Mouse (Mus musculus): ENCODE results near the gene Cldn7. TPM values are rescaled to one million over a fixed set of nuclear protein-coding genes. Genes with fewer than 3 reads are reported as not detected.
"Not testable (repeated sequence)": the region's sequence is repeated elsewhere in the genome, so short reads cannot be mapped to it uniquely, and the experiment has no call there.

Cldn7 gene
- total RNA-seq, 2 experiments from 2014 or later = not detected

- no peak for ATAC-seq (ENCODE audit: poor library complexity, severe bottlenecking)
These were observed 46.4 kb downstream of the Cldn7 start for GRCm38 (mm10) chr11:70010961-70011360.

- ATAC-seq (ENCODE audit: poor library complexity, severe bottlenecking) = no peak
These were observed 48.4 kb downstream of the Cldn7 start for GRCm38 (mm10) chr11:70012931-70013330.

GRCm38 (mm10) chr11:70013408-70013807, 48.8 kb downstream of the Cldn7 start:
- no peak for ATAC-seq (ENCODE audit: poor library complexity, severe bottlenecking)

- ATAC-seq (ENCODE audit: poor library complexity, severe bottlenecking) = no peak
These were observed 49.5 kb downstream of the Cldn7 start for GRCm38 (mm10) chr11:70014051-70014450.

GRCm38 (mm10) chr11:70014880-70015558, 50.4 kb downstream of the Cldn7 start, which contains the start of gene Acadvl:
Gene Acadvl (minus strand): TSS chr11:70015411.
- peak; percentile 98 for ATAC-seq (ENCODE audit: poor library complexity, severe bottlenecking)

DNA sequence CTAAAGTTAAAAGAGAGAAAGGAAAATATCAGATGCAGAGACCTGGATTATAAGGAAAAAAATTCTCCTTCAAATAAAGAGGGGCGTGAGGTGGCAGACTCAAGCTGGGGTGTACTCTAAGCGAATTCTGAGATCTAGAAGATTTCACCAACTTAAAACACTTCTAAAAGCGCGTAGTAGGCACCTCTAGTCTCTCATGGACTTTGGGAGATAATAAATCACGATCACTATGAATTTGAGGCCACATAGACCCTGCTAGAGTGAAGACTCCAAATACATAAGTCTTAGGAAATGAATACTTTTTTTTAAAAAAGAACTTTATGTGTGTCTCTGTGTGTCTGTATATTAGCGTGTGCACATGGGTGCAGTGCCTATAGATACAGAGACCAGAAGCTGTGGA, 51.1 kb downstream of the Cldn7 start:
- ATAC-seq (ENCODE audit: poor library complexity, severe bottlenecking) = no peak

DNA sequence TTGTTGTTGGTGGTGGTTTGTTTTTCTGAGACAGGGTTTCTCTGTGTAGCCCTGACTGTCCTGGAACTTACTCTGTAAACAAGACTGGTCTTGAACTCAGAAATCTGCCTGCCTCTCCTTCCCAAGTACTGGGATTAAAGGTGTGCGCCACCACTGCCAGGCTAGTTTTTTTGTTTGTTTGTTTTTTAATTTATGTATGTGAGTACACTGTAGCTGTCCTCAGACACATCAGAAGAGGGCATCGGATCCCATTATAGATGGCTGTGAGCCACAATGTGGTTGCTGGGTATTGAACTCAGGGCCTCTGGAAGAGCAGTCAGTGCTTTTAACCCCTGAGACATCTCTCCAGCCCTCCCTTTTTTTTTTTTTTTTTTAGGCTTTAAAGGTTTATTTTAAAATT, 51.6 kb downstream of the Cldn7 start:
- ATAC-seq (ENCODE audit: poor library complexity, severe bottlenecking) = not testable (repeated sequence)

- ATAC-seq (ENCODE audit: poor library complexity, severe bottlenecking) = no peak
These were observed 52.1 kb downstream of the Cldn7 start, which contains the start of gene Dlg4 for GRCm38 (mm10) chr11:70016669-70017068. Gene Dlg4 (plus strand): TSS chr11:70016942.

- no peak for ATAC-seq (ENCODE audit: poor library complexity, severe bottlenecking)
These were observed 52.7 kb downstream of the Cldn7 start for GRCm38 (mm10) chr11:70017199-70017767.

Other genes starting within 250 kb of the Cldn7 start
Only the 30 nearest of the 34 such genes appear.
- gene Chrnb1, start 168.8 kb upstream of the Cldn7 start, total RNA-seq (2015) = 0.32 and 0.36 TPM in 2 replicates
- gene Chrnb1, start 168.8 kb upstream of the Cldn7 start, total RNA-seq (2017) = 0.16 TPM in 1 of 2 replicates, not detected in the other
- 0.14 TPM in 1 of 2 replicates, not detected in the other for gene Fgf11, start 162.9 kb upstream of the Cldn7 start, total RNA-seq (2015)
- not detected in 2 replicates for gene Fgf11, start 162.9 kb upstream of the Cldn7 start, total RNA-seq (2017)
- gene Tmem102, start 159.2 kb upstream of the Cldn7 start, total RNA-seq (2015) = not detected in 2 replicates
- not detected in 2 replicates for gene Tmem102, start 159.2 kb upstream of the Cldn7 start, total RNA-seq (2017)
- not detected in 2 replicates for gene Gm39566, start 149.5 kb upstream of the Cldn7 start, total RNA-seq (2015)
- gene Gm39566, start 149.5 kb upstream of the Cldn7 start, total RNA-seq (2017) = not detected in 2 replicates
- gene Spem2, start 146.3 kb upstream of the Cldn7 start, total RNA-seq (2015) = not detected in 2 replicates
- not detected in 2 replicates for gene Spem2, start 146.3 kb upstream of the Cldn7 start, total RNA-seq (2017)
- not detected in 2 replicates for gene Spem1, start 142.6 kb upstream of the Cldn7 start, total RNA-seq (2015)
- not detected in 2 replicates for gene Spem1, start 142.6 kb upstream of the Cldn7 start, total RNA-seq (2017)
- gene Nlgn2, start 127.0 kb upstream of the Cldn7 start, total RNA-seq (2015) = 0.20 and 0.48 TPM in 2 replicates
- 0.16 and 0.88 TPM in 2 replicates for gene Nlgn2, start 127.0 kb upstream of the Cldn7 start, total RNA-seq (2017)
- gene Tmem256, start 126.3 kb upstream of the Cldn7 start, total RNA-seq (2015) = 217 and 226 TPM in 2 replicates
- gene Tmem256, start 126.3 kb upstream of the Cldn7 start, total RNA-seq (2017) = 117 and 158 TPM in 2 replicates
- 19.8 and 23.7 TPM in 2 replicates for gene Plscr3, start 118.4 kb upstream of the Cldn7 start, total RNA-seq (2015)
- gene Plscr3, start 118.4 kb upstream of the Cldn7 start, total RNA-seq (2017) = 10.8 and 18.1 TPM in 2 replicates
- gene Tnk1, start 106.0 kb upstream of the Cldn7 start, total RNA-seq (2015) = not detected in 2 replicates
- gene Tnk1, start 106.0 kb upstream of the Cldn7 start, total RNA-seq (2017) = 0.04 TPM in 1 of 2 replicates, not detected in the other
- not detected in 2 replicates for gene Tmem95, start 86.8 kb upstream of the Cldn7 start, total RNA-seq (2015)
- gene Tmem95, start 86.8 kb upstream of the Cldn7 start, total RNA-seq (2017) = not detected in 2 replicates
- 2.9 and 3.3 TPM in 2 replicates for gene Kctd11, start 83.4 kb upstream of the Cldn7 start, total RNA-seq (2015)
- gene Kctd11, start 83.4 kb upstream of the Cldn7 start, total RNA-seq (2017) = 3.0 and 3.3 TPM in 2 replicates
- 19.3 and 19.7 TPM in 2 replicates for gene Acap1, start 69.2 kb upstream of the Cldn7 start, total RNA-seq (2015)
- gene Acap1, start 69.2 kb upstream of the Cldn7 start, total RNA-seq (2017) = 44.4 and 53.5 TPM in 2 replicates
- gene 2810408A11Rik, start 63.8 kb upstream of the Cldn7 start, total RNA-seq (2015) = 1.6 and 2.6 TPM in 2 replicates
- gene 2810408A11Rik, start 63.8 kb upstream of the Cldn7 start, total RNA-seq (2017) = 1.5 and 1.8 TPM in 2 replicates
- gene Neurl4, start 63.7 kb upstream of the Cldn7 start, total RNA-seq (2015) = 7.1 and 9.9 TPM in 2 replicates
- gene Neurl4, start 63.7 kb upstream of the Cldn7 start, total RNA-seq (2017) = 11.9 and 18.9 TPM in 2 replicates
- gene Gps2, start 50.9 kb upstream of the Cldn7 start, total RNA-seq (2015) = 140 and 156 TPM in 2 replicates
- gene Gps2, start 50.9 kb upstream of the Cldn7 start, total RNA-seq (2017) = 56.4 and 64.9 TPM in 2 replicates
- 575 and 614 TPM in 2 replicates for gene Eif5a, start 42.8 kb upstream of the Cldn7 start, total RNA-seq (2015)
- gene Eif5a, start 42.8 kb upstream of the Cldn7 start, total RNA-seq (2017) = 561 and 596 TPM in 2 replicates
- not detected in 2 replicates for gene Ybx2, start 29.0 kb upstream of the Cldn7 start, total RNA-seq (2015)
- not detected in 2 replicates for gene Ybx2, start 29.0 kb upstream of the Cldn7 start, total RNA-seq (2017)
- not detected in 2 replicates for gene Slc2a4, start 16.6 kb upstream of the Cldn7 start, total RNA-seq (2015)
- gene Slc2a4, start 16.6 kb upstream of the Cldn7 start, total RNA-seq (2017) = 0.07 TPM in 1 of 2 replicates, not detected in the other
- gene Ctdnep1, start 16.4 kb downstream of the Cldn7 start, total RNA-seq (2015) = 120 and 150 TPM in 2 replicates
- gene Ctdnep1, start 16.4 kb downstream of the Cldn7 start, total RNA-seq (2017) = 26.6 and 27.0 TPM in 2 replicates
- 44.7 and 63.0 TPM in 2 replicates for gene Elp5, start 17.7 kb downstream of the Cldn7 start, total RNA-seq (2015)
- 35.7 and 40.5 TPM in 2 replicates for gene Elp5, start 17.7 kb downstream of the Cldn7 start, total RNA-seq (2017)
- gene Gabarap, start 26.4 kb downstream of the Cldn7 start, total RNA-seq (2015) = 843 and 872 TPM in 2 replicates
- gene Gabarap, start 26.4 kb downstream of the Cldn7 start, total RNA-seq (2017) = 599 and 651 TPM in 2 replicates
- 34.0 and 37.0 TPM in 2 replicates for gene Phf23, start 31.0 kb downstream of the Cldn7 start, total RNA-seq (2015)
- gene Phf23, start 31.0 kb downstream of the Cldn7 start, total RNA-seq (2017) = 42.5 and 45.8 TPM in 2 replicates
- gene Dvl2, start 35.8 kb downstream of the Cldn7 start, total RNA-seq (2015) = 7.9 and 9.3 TPM in 2 replicates
- 12.7 and 16.9 TPM in 2 replicates for gene Dvl2, start 35.8 kb downstream of the Cldn7 start, total RNA-seq (2017)
- gene Acadvl, start 50.6 kb downstream of the Cldn7 start, total RNA-seq (2015) = 32.7 and 35.0 TPM in 2 replicates
- 31.7 and 37.0 TPM in 2 replicates for gene Acadvl, start 50.6 kb downstream of the Cldn7 start, total RNA-seq (2017)
- 5.2 and 10.1 TPM in 2 replicates for gene Dlg4, start 52.2 kb downstream of the Cldn7 start, total RNA-seq (2015)
- gene Dlg4, start 52.2 kb downstream of the Cldn7 start, total RNA-seq (2017) = 1.3 and 3.7 TPM in 2 replicates
- gene Asgr1, start 89.3 kb downstream of the Cldn7 start, total RNA-seq (2015) = not detected in 2 replicates
- not detected in 2 replicates for gene Asgr1, start 89.3 kb downstream of the Cldn7 start, total RNA-seq (2017)
- 0.16 and 0.27 TPM in 2 replicates for gene Asgr2, start 127.9 kb downstream of the Cldn7 start, total RNA-seq (2015)
- gene Asgr2, start 127.9 kb downstream of the Cldn7 start, total RNA-seq (2017) = 2.1 and 3.0 TPM in 2 replicates
- 3.3 and 4.5 TPM in 2 replicates for gene Mgl2, start 165.6 kb downstream of the Cldn7 start, total RNA-seq (2015)
- gene Mgl2, start 165.6 kb downstream of the Cldn7 start, total RNA-seq (2017) = 3.3 and 4.5 TPM in 2 replicates
- 34.6 and 35.3 TPM in 2 replicates for gene Clec10a, start 191.4 kb downstream of the Cldn7 start, total RNA-seq (2015)
- 35.5 and 36.5 TPM in 2 replicates for gene Clec10a, start 191.4 kb downstream of the Cldn7 start, total RNA-seq (2017)

All from megakaryocyte, adult 5-6 weeks (primary cell).